Mouse (Mus musculus) Patski (cell line): ENCODE measurements around the gene Hspa12b. TPM values are rescaled to one million over a fixed set of nuclear protein-coding genes. Genes with fewer than 3 reads are reported as not detected.

Source experiments
- ATAC-seq: fragments of 100-300 bp; one replicate; pipeline ENCODE4 v1.8.0; 2021
- CTCF ChIA-PET: fragments of 350-600 bp; sonication (Branson Sonifier 250); formaldehyde crosslinking; loops from one replicate; lab custom pipeline; 2022; ENCODE audit warnings: inconsistent platforms; lab: Charles Lee
- POLR2A ChIA-PET: fragments of 350-600 bp; sonication (Branson Sonifier 250); formaldehyde crosslinking; loops from one replicate; lab custom pipeline; 2022; ENCODE audit warnings: antibody characterized with exemption, inconsistent platforms; lab: Charles Lee
- DNase-seq: peaks from one replicate; pipeline ENCODE4 v3.0.0-alpha.2; 2011; ENCODE audit warnings: low read depth, low spot score
- H3K27me3 ChIP-seq: fragments of 371-371 bp; one replicate; pipeline ENCODE4 v1.5.1; 2021
- CTCF ChIP-seq: fragments of 100-300 bp; IDR thresholded peaks from one replicate; pipeline ENCODE4 v1.5.1; 2021
- in situ Hi-C: fragments of 300-500 bp; cut with MboI; formaldehyde crosslinking; loops from 3 replicates; pipeline ENCODE4 v1.11.1; 2018; ENCODE audit warnings: low pct_unique_long_range_greater_than_20kb, mixed read lengths
- polyA plus RNA-seq: library from polyadenylated mRNA; unstranded; gene quantifications from one replicate; pipeline ENCODE4 v1.2.3, GENCODE M21; 2021

Gene Hspa12b
- polyA plus RNA-seq, 1 experiment from 2014 or later = 1.4 TPM

DNA sequence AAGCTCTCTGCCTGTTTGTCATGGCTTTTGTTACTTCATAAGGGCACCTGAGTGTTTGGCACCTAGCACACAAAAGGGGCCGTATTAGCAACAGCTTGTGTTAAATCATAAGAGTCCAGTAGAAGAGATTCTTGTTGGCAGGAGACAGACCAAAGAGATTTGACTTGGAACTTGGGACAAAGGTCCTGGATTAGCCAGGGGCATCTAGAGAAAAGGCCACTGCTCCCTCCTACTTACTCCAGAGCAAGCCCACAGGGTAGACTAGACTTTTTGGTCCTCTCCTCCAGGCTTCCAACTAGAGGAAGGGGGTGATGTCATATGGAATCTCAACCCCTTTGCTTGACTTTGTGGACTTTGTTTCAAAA lies 48.8 kb downstream of the Hspa12b start:
- TF ChIP-seq CTCF = no peak
- POLR2A ChIA-PET = interaction anchor here (0.6 kb wide), 1 partner anchor 24 kb away, joined by 3 read pairs; no protein-coding TSS in a partner anchor
- in situ Hi-C loops = no loop called here

DNA sequence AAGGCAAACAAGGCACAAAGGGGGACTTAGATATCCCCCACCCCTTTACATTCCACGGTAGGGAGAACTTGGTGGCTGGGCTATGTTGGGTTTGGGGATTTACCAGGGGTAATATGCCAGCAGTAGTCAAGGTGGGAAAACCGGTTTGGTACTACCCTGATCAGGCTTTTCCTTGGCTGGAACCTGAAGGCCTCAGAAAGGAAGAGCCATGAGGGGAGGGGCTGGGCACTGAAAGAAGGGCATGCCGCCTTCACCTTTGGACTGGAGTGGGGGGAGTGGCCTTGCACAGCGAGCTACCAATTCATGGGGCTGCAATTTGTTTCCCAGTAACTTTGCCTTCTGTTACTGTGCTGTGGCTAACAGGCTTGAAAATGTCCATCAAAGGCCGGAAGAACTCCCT lies 49.4 kb downstream of the Hspa12b start:
- ATAC-seq = no peak
- CTCF ChIA-PET = interaction anchor here (1.0 to 1.3 kb wide), 3 partner anchors 9 to 82 kb away, joined by 3 to 4 read pairs (median 3); no protein-coding TSS in a partner anchor
- H3K27me3 ChIP-seq = no peaks in the 10 kb centered on the region
- in situ Hi-C loops = no loop called here
- TF ChIP-seq CTCF = no peak
- DNase-seq = no peak
- POLR2A ChIA-PET = interaction anchor here (0.6 kb wide), 1 partner anchor 25 kb away, joined by 3 read pairs; no protein-coding TSS in a partner anchor

More for the DNA sequence above, 48.8 kb downstream of the Hspa12b start:
- no peaks in the 10 kb centered on the region for H3K27me3 ChIP-seq
- ATAC-seq = no peak
- DNase-seq = no peak
- CTCF ChIA-PET = interaction anchor here (0.9 to 1.3 kb wide), 5 partner anchors 10 to 81 kb away, joined by 3 to 4 read pairs (median 3); no protein-coding TSS in a partner anchor

DNA sequence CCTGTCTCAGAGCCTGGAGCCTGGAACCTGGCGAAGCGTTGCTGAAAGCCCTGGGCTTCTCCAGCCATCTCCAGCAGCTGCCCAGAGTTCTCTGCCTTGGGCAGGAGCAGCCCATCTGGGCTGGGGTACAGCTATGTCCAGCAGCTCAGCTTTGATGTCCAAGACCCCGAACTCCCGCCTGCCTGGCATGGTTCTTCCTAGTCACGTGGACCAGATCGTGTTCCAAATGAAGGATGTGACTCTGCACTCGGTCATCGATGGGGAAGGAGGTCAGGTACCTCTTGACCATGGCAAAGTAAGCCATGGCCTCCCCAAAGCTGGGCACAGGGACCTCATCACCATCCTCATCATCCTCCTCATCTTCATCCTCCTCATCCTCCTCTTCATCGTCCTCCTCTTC lies 50.9 kb downstream of the Hspa12b start:
- TF ChIP-seq CTCF = no peak
- CTCF ChIA-PET = no interaction called here
- DNase-seq (no peak), ATAC-seq (no peak)
- H3K27me3 ChIP-seq = no peaks in the 10 kb centered on the region
- POLR2A ChIA-PET = interaction anchor here (1.6 kb wide), 1 partner anchor 33 kb away, joined by 10 read pairs; no protein-coding TSS in a partner anchor
- in situ Hi-C loops = no loop called here

DNA sequence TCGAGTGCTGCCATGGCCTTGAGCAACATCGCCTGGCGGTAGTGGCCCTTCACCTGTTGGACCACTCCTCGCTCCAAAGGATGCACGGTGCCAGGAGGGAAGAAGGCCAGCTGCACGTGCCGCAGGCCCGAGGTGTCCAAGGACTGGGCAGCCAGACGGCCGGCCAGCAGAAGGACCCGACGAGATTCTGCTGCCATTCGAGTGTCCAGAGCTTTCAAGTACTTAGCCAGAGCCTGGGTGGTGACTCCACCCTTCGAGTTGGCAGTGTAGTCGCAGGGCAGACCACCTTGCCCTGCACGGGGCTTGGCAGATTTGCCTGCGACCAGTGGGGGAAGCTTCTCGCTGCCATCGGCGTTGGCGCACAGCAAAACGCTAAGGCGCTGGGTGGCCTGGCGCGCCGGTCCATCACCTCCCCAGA lies 51.8 kb downstream of the Hspa12b start:
- no peak for TF ChIP-seq CTCF
- in situ Hi-C loops = no loop called here
- DNase-seq = no peak
- no peaks in the 10 kb centered on the region for H3K27me3 ChIP-seq
- ChIA-PET CTCF (interaction anchor here (0.6 to 2.2 kb wide), 3 partner anchors 24 to 74 kb away, joined by 3 to 6 read pairs (median 3); no protein-coding TSS in a partner anchor), POLR2A (interaction anchor here (0.9 to 1.6 kb wide), 6 partner anchors 11 to 82 kb away, joined by 3 to 10 read pairs (median 4); partner anchors contain the start of gene 1700037H04Rik)
- ATAC-seq = no peak

DNA sequence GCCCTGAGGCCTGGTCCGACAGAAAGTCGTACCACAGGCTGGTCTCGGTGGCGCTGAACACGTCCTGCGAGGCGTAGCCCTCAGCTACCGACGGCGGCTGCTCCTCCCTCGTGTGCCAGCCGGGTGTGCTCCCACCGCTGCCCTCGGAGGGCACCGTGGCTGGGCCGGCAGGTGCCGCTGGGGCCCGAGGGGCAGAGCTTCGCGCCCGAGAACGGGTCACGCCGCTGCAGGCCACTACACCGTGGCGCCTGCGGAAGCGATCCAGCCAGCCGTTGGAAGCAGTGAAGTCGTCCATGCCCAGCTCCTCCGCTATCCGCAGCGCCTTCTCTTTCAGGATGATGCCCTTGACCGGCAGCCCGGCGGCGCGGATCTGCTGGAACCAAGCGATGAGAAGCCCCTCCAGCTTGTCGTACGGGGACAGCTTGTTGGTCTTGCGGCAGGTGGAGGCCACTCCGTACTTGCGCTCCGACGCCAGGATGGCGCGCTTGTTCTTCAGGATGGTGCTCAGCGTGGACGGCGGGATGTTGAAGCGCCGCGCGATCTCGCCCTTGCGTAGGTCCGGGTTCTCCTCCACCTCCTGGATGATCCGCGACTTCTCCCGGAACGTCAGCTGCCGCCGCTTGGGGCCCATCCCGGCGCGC lies 52.3 kb downstream of the Hspa12b start:
- CTCF ChIA-PET = interaction anchor here (0.6 to 2.2 kb wide), 3 partner anchors 23 to 74 kb away, joined by 3 to 6 read pairs (median 3); no protein-coding TSS in a partner anchor
- H3K27me3 ChIP-seq = no peaks in the 10 kb centered on the region
- POLR2A ChIA-PET = interaction anchor here (0.9 to 1.6 kb wide), 7 partner anchors 10 to 82 kb away, joined by 3 to 10 read pairs (median 4); partner anchors contain the start of gene 1700037H04Rik
- in situ Hi-C loops = no loop called here
- no peak for DNase-seq
- no peak for TF ChIP-seq CTCF
- peak; percentile 52 for ATAC-seq

DNA sequence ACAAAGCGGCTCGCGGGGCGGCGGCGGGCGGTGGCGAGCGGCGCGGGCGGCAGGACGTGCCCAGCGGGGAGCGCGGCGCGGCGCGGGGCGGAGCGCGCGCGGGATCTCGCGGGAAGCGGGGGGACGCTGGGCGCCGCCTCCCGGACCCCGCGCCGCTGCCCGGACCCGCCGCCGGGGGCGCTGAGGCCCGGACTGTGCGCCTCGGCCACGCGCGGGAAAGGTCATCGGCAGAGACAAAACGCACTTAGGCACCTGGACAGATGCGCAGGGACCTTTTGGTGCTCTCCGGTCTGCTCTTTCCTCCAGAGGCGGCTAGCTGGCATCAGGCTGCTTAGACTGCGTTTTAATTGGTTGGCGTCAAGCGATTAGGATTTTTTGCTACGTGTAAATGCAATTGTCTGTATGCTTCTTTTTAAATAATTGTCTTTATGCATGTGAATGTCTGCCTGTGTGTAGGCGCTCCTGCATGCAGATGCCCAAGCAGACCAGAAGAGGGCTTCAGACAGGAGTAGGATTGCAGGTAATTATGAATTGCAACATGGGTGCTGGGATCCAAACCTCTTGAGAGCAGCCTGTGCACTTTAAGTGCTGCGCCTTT lies 53.0 kb downstream of the Hspa12b start, which contains the start of gene Cenpb:
Cenpb (minus strand) TSS at position 78 of the 598 bp plus-strand sequence.
- in situ Hi-C loops = loop anchor here (5.0 kb wide), 1 partner anchor 72 kb away; no protein-coding TSS in a partner anchor
- no peak for TF ChIP-seq CTCF
- DNase-seq (no peak), ATAC-seq (peak; percentile 86)
- CTCF ChIA-PET = interaction anchor here (2.2 kb wide), 1 partner anchor 31 kb away, joined by 6 read pairs; no protein-coding TSS in a partner anchor
- H3K27me3 ChIP-seq = no peaks in the 10 kb centered on the region
- POLR2A ChIA-PET = interaction anchor here (1.2 to 1.4 kb wide), 3 partner anchors 10 to 53 kb away, joined by 3 to 4 read pairs (median 4); no protein-coding TSS in a partner anchor

DNA sequence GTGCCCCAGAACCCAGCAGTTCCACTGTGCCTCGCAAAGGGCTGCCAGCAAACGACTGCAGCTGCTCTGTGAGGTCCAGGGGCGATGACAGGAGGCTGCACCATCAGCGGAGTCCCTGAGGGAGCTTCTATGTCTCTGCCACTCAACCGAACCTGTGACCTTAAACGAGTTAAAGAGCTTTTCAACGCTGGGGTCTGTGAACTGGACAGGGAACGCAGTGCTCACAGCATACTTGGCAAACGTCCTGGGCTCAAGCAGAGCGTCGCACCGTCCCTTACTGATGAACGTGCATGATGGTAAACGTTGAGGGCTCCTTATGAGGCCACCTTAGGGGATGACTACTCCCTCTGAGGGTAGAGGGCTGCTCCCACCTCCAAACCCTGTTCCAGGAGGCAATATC lies 59.3 kb downstream of the Hspa12b start:
- ATAC-seq (no peak), DNase-seq (no peak)
- POLR2A ChIA-PET = no interaction called here
- H3K27me3 ChIP-seq = no peaks in the 10 kb centered on the region
- in situ Hi-C loops = no loop called here
- no peak for TF ChIP-seq CTCF
- CTCF ChIA-PET = interaction anchor here (1.1 to 2.5 kb wide), 3 partner anchors 10 to 49 kb away, joined by 3 to 11 read pairs (median 3); no protein-coding TSS in a partner anchor

DNA sequence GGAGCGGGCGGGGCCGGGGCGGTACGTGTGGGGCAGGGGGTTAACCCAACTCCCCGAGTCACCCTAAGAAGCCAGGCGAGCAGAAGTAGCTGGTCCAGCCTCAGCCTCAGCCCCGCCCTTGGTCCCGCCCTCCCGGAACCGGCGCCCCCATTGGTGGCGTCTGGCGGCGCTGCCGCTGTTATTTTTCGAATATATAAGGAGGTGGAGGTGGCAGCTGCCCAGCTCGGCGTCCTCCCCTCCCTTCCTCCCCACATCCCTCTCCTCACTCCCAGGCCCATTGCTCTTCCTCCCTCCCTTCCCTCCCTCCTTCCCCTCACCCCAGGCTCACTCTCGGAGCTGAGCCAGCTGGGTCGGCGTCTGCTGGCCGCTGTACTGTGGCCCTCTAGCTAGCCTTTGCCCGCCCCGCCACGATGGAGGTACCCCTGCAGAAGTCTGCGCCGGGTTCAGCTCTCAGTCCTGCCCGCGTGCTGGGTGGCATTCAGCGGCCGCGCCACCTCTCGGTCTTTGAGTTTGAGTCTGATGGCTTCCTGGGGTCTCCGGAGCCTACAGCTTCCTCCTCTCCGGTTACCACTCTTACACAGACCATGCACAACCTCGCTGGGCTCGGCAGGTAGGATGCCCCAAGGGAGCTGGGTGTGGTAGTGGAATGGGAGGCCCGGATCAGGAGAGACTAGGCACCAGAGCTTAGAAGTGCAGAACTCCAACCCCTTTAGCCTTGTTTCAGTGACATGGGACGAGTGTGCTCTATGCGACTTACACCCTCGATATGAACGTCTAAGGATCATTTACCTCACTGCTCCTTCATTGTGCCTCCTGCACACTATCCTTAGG lies 59.9 kb downstream of the Hspa12b start, which contains the start of the genes Cdc25b and Spef1:
Cdc25b (plus strand) TSS at position 179 of the 831 bp plus-strand sequence.
Spef1 (minus strand) TSS at position 512 of the 831 bp plus-strand sequence.
- ATAC-seq (peak; percentile 89), DNase-seq (no peak)
- POLR2A ChIA-PET = interaction anchor here (0.6 to 1.4 kb wide), 2 partner anchors 29 to 48 kb away, joined by 3 read pairs; no protein-coding TSS in a partner anchor
- CTCF ChIA-PET = interaction anchor here (0.7 to 2.5 kb wide), 5 partner anchors 13 to 151 kb away, joined by 3 to 11 read pairs (median 3); partner anchors contain the start of gene 1700037H04Rik
- H3K27me3 ChIP-seq = no peaks in the 10 kb centered on the region
- in situ Hi-C loops = no loop called here
- TF ChIP-seq CTCF = no peak

DNA sequence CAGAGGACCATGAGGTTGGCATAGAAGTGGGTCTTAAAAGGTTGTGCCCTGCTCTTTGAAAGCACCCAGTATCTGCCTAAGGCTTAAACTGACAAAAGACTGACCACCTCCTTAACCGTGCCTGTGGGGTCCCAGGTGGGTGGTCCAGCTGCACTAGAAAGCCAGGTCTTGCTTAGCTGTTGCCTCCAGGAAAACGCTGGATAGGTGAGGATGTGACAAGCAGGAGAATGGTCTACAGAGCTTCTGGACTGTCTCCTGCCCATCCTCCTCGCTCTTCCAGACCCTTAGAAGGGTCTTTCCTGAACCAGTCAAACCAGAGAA lies 60.5 kb downstream of the Hspa12b start:
- POLR2A ChIA-PET = interaction anchor here (0.6 to 1.4 kb wide), 2 partner anchors 30 to 48 kb away, joined by 3 read pairs; no protein-coding TSS in a partner anchor
- no peak for TF ChIP-seq CTCF
- DNase-seq (no peak), ATAC-seq (no peak)
- H3K27me3 ChIP-seq = no peaks in the 10 kb centered on the region
- in situ Hi-C loops = no loop called here
- CTCF ChIA-PET = interaction anchor here (1.1 to 2.5 kb wide), 4 partner anchors 12 to 67 kb away, joined by 3 to 11 read pairs (median 3); partner anchors contain the start of gene 1700037H04Rik
